12 mouse cellular contexts compared by ENCODE assay signal in the genomic region with DNA sequence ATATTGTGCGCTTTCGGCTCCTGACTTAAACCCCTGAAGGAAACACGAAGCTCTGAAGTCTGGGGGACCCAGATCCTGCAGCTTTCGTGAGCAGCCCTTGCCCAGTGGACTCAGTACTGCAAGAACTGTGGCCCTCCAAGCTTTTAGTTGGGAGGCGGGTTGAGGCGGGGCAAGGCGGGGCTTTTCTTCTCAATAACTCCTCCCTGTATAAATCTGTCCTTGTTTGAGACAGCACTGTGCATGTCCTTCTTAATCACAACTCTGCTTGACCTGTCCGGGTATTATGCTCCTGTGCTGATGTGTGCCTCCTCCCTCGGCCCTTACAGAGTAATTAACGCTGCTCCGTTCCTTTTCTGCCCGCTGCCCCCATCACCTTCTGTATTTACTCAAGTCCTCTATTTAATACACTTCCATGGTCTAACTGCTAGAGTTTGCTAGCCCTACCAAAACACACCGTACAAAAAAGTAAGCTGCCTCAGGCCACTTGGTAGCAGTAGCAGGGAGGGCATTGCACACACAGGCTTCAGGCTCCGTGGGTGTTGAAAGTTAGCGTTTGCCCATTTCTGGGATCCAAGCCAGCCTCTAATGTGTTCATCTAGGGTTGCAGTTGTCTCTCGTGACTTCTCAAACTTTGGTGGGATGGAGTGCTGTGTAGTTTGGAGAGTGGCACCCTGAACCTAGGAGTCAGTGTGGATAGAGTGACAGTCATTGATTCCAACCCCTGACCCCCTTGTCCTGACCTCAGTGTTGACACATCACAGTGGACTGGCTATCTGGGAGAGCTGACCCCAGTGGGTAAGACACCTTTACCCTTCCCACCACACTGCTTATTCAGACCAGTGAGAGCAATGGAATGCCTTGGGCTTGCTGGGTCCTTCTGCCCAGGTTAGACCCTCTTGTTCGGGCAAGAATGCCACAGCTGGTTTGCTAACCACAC. TPM values are rescaled to one million over a fixed set of nuclear protein-coding genes. Genes with fewer than 3 reads are reported as not detected.
A peak's percentile ranks its signal among the peaks of the same experiment; 100 is the strongest.
DNase-seq lines count a peak whose midpoint lies in the region; ATAC-seq and TF ChIP-seq lines count a peak whose summit lies in the region.
"Had no signal": no experiment of that assay in that cellular context is flagged by ENCODE, and none has a peak within 500 bp of the region (broad histone marks: within the 10 kb centered on the region; RNA-seq: fewer than 3 reads in every experiment).

No protein-coding gene starts in this region.

- ATAC-seq in heart, embryonic 16.5 days (replicated peaks; ENCODE audit: extremely low read depth, insufficient read depth, low FRiP score): no peak
- ATAC-seq in Patski: peak; percentile 48
- ATAC-seq in liver, embryonic 13.5 days (ENCODE audit: low read depth): peak; percentile 56
- ATAC-seq in erythroid progenitor cell, adult 5-6 weeks (replicated peaks; ENCODE audit: low FRiP score, poor library complexity, severe bottlenecking): no peak

- H3K4me2 ChIP-seq in heart, embryonic 16.5 days (ENCODE audit: low read depth, low read length): no peak overlapping the region
- 0 out of 2 replicates have a peak overlapping the region, but pooled peaks have one; percentile 1 for H3K4me2 ChIP-seq in liver, embryonic 13.5 days
- H3K4me2 ChIP-seq: hindbrain, embryonic 12.5 days had no signal

- no peak for TF ChIP-seq CTCF in Patski (IDR thresholded peaks at IDR 0.05)

- peaks cover 18% of the 10 kb centered on the region for H3K4me1 ChIP-seq in heart, embryonic 16.5 days (ENCODE audit: control insufficient read depth, insufficient read depth, low read length)
- peaks cover 25% of the 10 kb centered on the region for H3K4me1 ChIP-seq in liver, embryonic 13.5 days (replicated peaks)
- H3K4me1 ChIP-seq: hindbrain, embryonic 12.5 days had no signal

- 0 out of 2 replicates have a peak overlapping the region, but pooled peaks have one; percentile 30 for H3K9ac ChIP-seq in heart, embryonic 16.5 days (ENCODE audit: low read length)
- no peak overlapping the region for H3K9ac ChIP-seq in liver, embryonic 13.5 days
- H3K9ac ChIP-seq: hindbrain, embryonic 12.5 days had no signal

- in situ Hi-C loops in Patski (cut with MboI; ENCODE audit: low pct_unique_long_range_greater_than_20kb): loop anchor here (5.0 kb wide), 3 partner anchors 95 to 485 kb away; no protein-coding TSS in a partner anchor

- POLR2A ChIA-PET in Patski (lab: Charles Lee): interaction anchor here (0.7 to 2.5 kb wide), 3 partner anchors 11 to 116 kb away, joined by 3 to 9 read pairs (median 5); no protein-coding TSS in a partner anchor

- CTCF ChIA-PET in Patski (lab: Charles Lee): no interaction called here

- H3K27me3 ChIP-seq in heart, embryonic 16.5 days (ENCODE audit: control insufficient read depth, insufficient read depth, low read length): no peaks in the 10 kb centered on the region
- H3K27me3 ChIP-seq in Patski: no peaks in the 10 kb centered on the region
- H3K27me3 ChIP-seq in liver, embryonic 13.5 days: no peaks in the 10 kb centered on the region
- H3K27me3 ChIP-seq: CH12.LX; hindbrain, embryonic 12.5 days had no signal

- peaks cover 14% of the 10 kb centered on the region for H3K36me3 ChIP-seq in heart, embryonic 16.5 days (ENCODE audit: control insufficient read depth, insufficient read depth)
- peaks cover 42% of the 10 kb centered on the region for H3K36me3 ChIP-seq in liver, embryonic 13.5 days
- H3K36me3 ChIP-seq: hindbrain, embryonic 12.5 days had no signal

- intact Hi-C loops in heart, postnatal 36 days (cut with DNase I): loop anchor here (2.0 to 5.0 kb wide), 3 partner anchors 115 to 490 kb away; no protein-coding TSS in a partner anchor

- DNase-seq in heart, postnatal 36 days: no peak
- DNase-seq in Patski (ENCODE audit: low read depth, low spot score): peak; percentile 58
- peak; percentile 66 for DNase-seq in kidney, adult 18-20 months
- no peak for DNase-seq in liver, embryonic 13.5 days
- DNase-seq in left cerebral cortex, adult 9 months (ENCODE audit: low spot score in 2 of 2): no peak
- no peak for DNase-seq in embryo, embryonic 10.5 days (ENCODE audit: low spot score)
- DNase-seq: cerebellum, adult 9-10 months; gastrocnemius, postnatal 36 days had no signal

- 72% methylated on average over 17 of the region's 17 CpGs for WGBS in heart, embryonic 16.5 days
- WGBS in liver, embryonic 13.5 days (ENCODE audit: insufficient replicate concordance): 73% methylated on average over 17 of the region's 17 CpGs

- H3K4me3 ChIP-seq in heart, embryonic 16.5 days (ENCODE audit: low read length): no peak overlapping the region
- no peak overlapping the region for H3K4me3 ChIP-seq in liver, embryonic 13.5 days (replicated peaks)
- H3K4me3 ChIP-seq: hindbrain, embryonic 12.5 days had no signal

- no peaks in the 10 kb centered on the region for H3K9me3 ChIP-seq in heart, embryonic 16.5 days (replicated peaks; ENCODE audit: control insufficient read depth, low read length)
- H3K9me3 ChIP-seq in liver, embryonic 13.5 days (replicated peaks): no peaks in the 10 kb centered on the region
- H3K9me3 ChIP-seq: hindbrain, embryonic 12.5 days had no signal

- peak overlapping the region; percentile 20 for H3K27ac ChIP-seq in heart, embryonic 16.5 days (ENCODE audit: low read length)
- H3K27ac ChIP-seq in liver, embryonic 13.5 days: peak overlapping the region; percentile 62
- H3K27ac ChIP-seq: hindbrain, embryonic 12.5 days had no signal

RNA-seq across cellular contexts. Expression of a gene that starts 51.8 kb away (rescaled TPM):
- polyA plus RNA-seq in heart, embryonic 16.5 days (2015; fragmentation: Nextera tagmentation; extraction: Ambion mirVana): 80.0 and 81.2 TPM in 2 replicates
- 10 to 100 TPM; 40.1 to 46.0 TPM for total RNA-seq in heart, postnatal 36 days (2021)
- polyA plus RNA-seq in Patski (2021): 95.7 TPM
- 93.6 and 119 TPM in 2 replicates for polyA plus RNA-seq in liver, embryonic 13.5 days (2015; fragmentation: Nextera tagmentation; extraction: Ambion mirVana)
- total RNA-seq in erythroid progenitor cell, adult 5-6 weeks (2015; ENCODE audit: low replicate concordance): 76.0 and 76.3 TPM in 2 replicates
- total RNA-seq in erythroid progenitor cell, adult 5-6 weeks (2017; ENCODE audit: low replicate concordance): 66.6 and 69.7 TPM in 2 replicates

Comparison
In these comparisons a context has a peak if more than half of its experiments do, and no peak if none do; other contexts are left out.
1. ATAC-seq: peak in Patski (single experiment) and liver, embryonic 13.5 days (single experiment); none in heart, embryonic 16.5 days (single experiment) and erythroid progenitor cell, adult 5-6 weeks (single experiment).
2. DNase-seq: peak in Patski (single experiment) and kidney, adult 18-20 months (single experiment); none in heart, postnatal 36 days (0 of 2), liver, embryonic 13.5 days (single experiment), left cerebral cortex, adult 9 months (0 of 2) and embryo, embryonic 10.5 days (single experiment).